Mouse (Mus musculus) activated CD4-positive, CD25-positive, alpha-beta regulatory T cell, adult 4 months (primary cell): ENCODE results near the gene Vmn1r79. TPM values are rescaled to one million over a fixed set of nuclear protein-coding genes. Genes with fewer than 3 reads are reported as not detected.
"Not testable (repeated sequence)": the region's sequence is repeated elsewhere in the genome, so short reads cannot be mapped to it uniquely, and the experiment has no call there.

Experiments used
- ATAC-seq: one replicate; pipeline ENCODE4 v1.8.0; 2017
- polyA plus RNA-seq, 2 experiments: library from polyadenylated mRNA; unstranded; fragments of 100-300 nt; shearing (Covaris generic); gene quantifications; one replicate each; pipeline ENCODE4 v1.2.1; 2017

The Vmn1r79 gene
- polyA plus RNA-seq: not detected

GRCm38 (mm10) chr7:12170979-12171378, at the start of gene Vmn1r79:
Gene Vmn1r79, plus strand, starts transcription at chr7:12171279.
- ATAC-seq: not testable (repeated sequence)

- ATAC-seq: no peak
These were observed 21.1 kb upstream of the Vmn1r79 start, which contains the start of gene Vmn1r78 for GRCm38 (mm10) chr7:12149957-12150356. Gene Vmn1r78, plus strand, starts transcription at chr7:12150257.

GRCm38 (mm10) chr7:12156463-12156862, 14.6 kb upstream of the Vmn1r79 start:
- ATAC-seq: peak; percentile 71

- not testable (repeated sequence) for ATAC-seq
These were observed 1.8 kb downstream of the Vmn1r79 start for GRCm38 (mm10) chr7:12172926-12173325.

GRCm38 (mm10) chr7:12188986-12189385, 17.9 kb downstream of the Vmn1r79 start, which contains the start of gene Vmn1r80:
Gene Vmn1r80, plus strand, starts transcription at chr7:12189286.
- ATAC-seq: no peak

- no peak for ATAC-seq
These were observed 33.1 kb downstream of the Vmn1r79 start for GRCm38 (mm10) chr7:12204141-12204540.

Other genes starting within 250 kb of the Vmn1r79 start
- under 1 TPM in 1 of 2 experiments, not detected in 1; 0.07 TPM for gene Vmn1r76, start 233.1 kb upstream of the Vmn1r79 start, polyA plus RNA-seq
- not detected for gene Vmn1r77, start 134.5 kb upstream of the Vmn1r79 start, polyA plus RNA-seq
- gene Vmn1r78, start 21.0 kb upstream of the Vmn1r79 start, polyA plus RNA-seq: not detected
- under 1 TPM in 1 of 2 experiments, not detected in 1; 0.12 TPM for gene Vmn1r80, start 18.0 kb downstream of the Vmn1r79 start, polyA plus RNA-seq
- under 1 TPM in 1 of 2 experiments, not detected in 1; 0.11 TPM for gene Vmn1r81, start 97.0 kb downstream of the Vmn1r79 start, polyA plus RNA-seq
- not detected for gene Vmn1r82, start 129.2 kb downstream of the Vmn1r79 start, polyA plus RNA-seq
- not detected for gene Vmn1r83, start 158.2 kb downstream of the Vmn1r79 start, polyA plus RNA-seq
- gene Vmn1r84, start 198.0 kb downstream of the Vmn1r79 start, polyA plus RNA-seq: under 1 TPM in 1 of 2 experiments, not detected in 1; 0.19 TPM